Mouse (Mus musculus): ENCODE data around the gene Galnt12. TPM values are rescaled to one million over a fixed set of nuclear protein-coding genes. Genes with fewer than 3 reads are reported as not detected.

Galnt12 gene
- 8.8 TPM for polyA plus RNA-seq (2017; shearing (Covaris generic))

GRCm38 (mm10) chr4:47091493-47092386, at the start of gene Galnt12:
Galnt12 (plus strand) TSS chr4:47091909.

GRCm38 (mm10) chr4:47056791-47057509, 34.8 kb upstream of the Galnt12 start, which contains the start of gene Anks6:
Anks6 (minus strand) TSS chr4:47057427.

Other genes with a start within 250 kb of the Galnt12 start
- not detected for gene Gabbr2, start 100.0 kb upstream of the Galnt12 start, polyA plus RNA-seq (2017; shearing (Covaris generic))
- 0.43 TPM for gene Anks6, start 34.5 kb upstream of the Galnt12 start, polyA plus RNA-seq (2017; shearing (Covaris generic))
- gene Col15a1, start 116.3 kb downstream of the Galnt12 start, polyA plus RNA-seq (2017; shearing (Covaris generic)), result 1.0 TPM

Data from inflammation-experienced regulatory T-cells, adult 16 weeks (primary cell).